Mouse (Mus musculus) hindbrain, postnatal 0 days (tissue): ENCODE results near the gene Tmem216. TPM values are rescaled to one million over a fixed set of nuclear protein-coding genes. Genes with fewer than 3 reads are reported as not detected.
A peak's percentile ranks its signal among the peaks of the same experiment; 100 is the strongest.

Experiments
- ATAC-seq: fragments of 200-750 bp; cut with Nextera tagmentation; 2 replicates; pipeline ENCODE4 v1.8.0; 2017; ENCODE audit warnings: mild to moderate bottlenecking, moderate TSS enrichment, moderate library complexity
- DNase-seq: peaks from one replicate; pipeline ENCODE4 v3.0.0-alpha.2; 2015; ENCODE audit warnings: low spot score
- H3K27ac ChIP-seq: fragments of 300-500 bp; sonication (generic); 2 replicates; pipeline ENCODE4 v1.5.1; 2014; ENCODE audit warnings: mild to moderate bottlenecking
- H3K27me3 ChIP-seq: fragments of 300-500 bp; sonication (generic); 2 replicates; pipeline ENCODE4 v1.6.1; 2014; ENCODE audit warnings: low read length, mixed read lengths; ENCODE audit not compliant: insufficient read depth
- H3K36me3 ChIP-seq: fragments of 300-500 bp; sonication (generic); 2 replicates; pipeline ENCODE4 v1.6.1; 2014; ENCODE audit warnings: low read length, mixed read lengths; ENCODE audit not compliant: insufficient read depth
- H3K4me1 ChIP-seq: fragments of 300-500 bp; sonication (generic); 2 replicates; pipeline ENCODE4 v1.6.1; 2014; ENCODE audit warnings: antibody characterized with exemption, low read length, mixed read lengths; ENCODE audit not compliant: insufficient read depth
- H3K4me2 ChIP-seq: fragments of 300-500 bp; sonication (generic); 2 replicates; pipeline ENCODE4 v1.6.1; 2014; ENCODE audit warnings: low read depth, mild to moderate bottlenecking, low read length, moderate library complexity, mixed read lengths
- H3K4me3 ChIP-seq: fragments of 300-500 bp; sonication (generic); 2 replicates; pipeline ENCODE4 v1.5.1; 2014; ENCODE audit warnings: low read length
- H3K9ac ChIP-seq: fragments of 300-500 bp; sonication (generic); replicated peaks from 2 replicates; pipeline ENCODE4 v1.6.1; 2014; ENCODE audit warnings: mild to moderate bottlenecking, low read length, moderate library complexity, mixed read lengths
- H3K9me3 ChIP-seq: fragments of 300-500 bp; sonication (generic); 2 replicates; pipeline ENCODE4 v1.6.1; 2016; ENCODE audit warnings: low read length, mixed read lengths
- CTCF ChIP-seq: IDR thresholded peaks from 2 replicates; pipeline ENCODE4 v1.5.1; 2016; ENCODE audit warnings: antibody characterized with exemption, control low read depth, low read depth
- WGBS: fragments of 180-500 bp; shearing (Covaris S2); extraction: QIAGEN DNeasy Blood & Tissue Kit; methylation state at CpG from one replicate; pipeline ENCODE4 v1.1.7; 2014; 5-methylcytosine and 5-hydroxymethylcytosine counted together
- polyA plus RNA-seq: library from polyadenylated mRNA; unstranded; fragments of >200 nt; fragmentation: Nextera tagmentation; extraction: Ambion mirVana; gene quantifications from 2 replicates; pipeline ENCODE4 v1.2.1, GENCODE M21; 2015
- total RNA-seq: library from RNA; depleted of rRNA; stranded (reverse); fragments of >200 nt; gene quantifications from 2 replicates; pipeline ENCODE4 v1.2.3, GENCODE M21; 2014

Tmem216 gene
- total and polyA plus RNA-seq, 2 experiments from 2014 or later = 20.7 to 35.8 TPM

- no peak for ATAC-seq
- peak overlapping the region; percentile 22 for H3K4me3 ChIP-seq
- DNase-seq = no peak
- peak overlapping the region; percentile 52 for H3K9ac ChIP-seq
- H3K4me1 ChIP-seq = peaks cover 11% of the 10 kb centered on the region
- no peaks in the 10 kb centered on the region for H3K9me3 ChIP-seq
- TF ChIP-seq CTCF = no peak
- H3K36me3 ChIP-seq = peaks cover 15% of the 10 kb centered on the region; the same call in 1 of the 2 replicates
- peak overlapping the region; percentile 53 for H3K4me2 ChIP-seq
- WGBS = 1% methylated on average over 6 of the region's 6 CpGs
- H3K27ac ChIP-seq = peak overlapping the region; percentile 88
- no peaks in the 10 kb centered on the region for H3K27me3 ChIP-seq
These were observed 46.3 kb upstream of the Tmem216 start for GRCm38 (mm10) chr19:10602247-10602769.

- Histone ChIP-seq H3K4me1 (0 out of 2 replicates have a peak, but pooled peaks cover 4% of the 10 kb centered on the region), H3K27me3 (no peaks in the 10 kb centered on the region), H3K36me3 (peaks cover 22% of the 10 kb centered on the region; the same call in 1 of the 2 replicates), H3K9me3 (no peaks in the 10 kb centered on the region), H3K4me2 (no peak overlapping the region), H3K4me3 (no peak overlapping the region), H3K27ac (no peak overlapping the region), H3K9ac (no peak overlapping the region)
- 92% methylated on average over 2 of the region's 2 CpGs for WGBS
- DNase-seq = no peak
- ATAC-seq = no peak
- TF ChIP-seq CTCF = no peak
These were observed 43.6 kb upstream of the Tmem216 start for GRCm38 (mm10) chr19:10599648-10600047.

- Histone ChIP-seq H3K9me3 (no peaks in the 10 kb centered on the region), H3K4me3 (no peak overlapping the region), H3K4me1 (0 out of 2 replicates have a peak, but pooled peaks cover 4% of the 10 kb centered on the region), H3K4me2 (no peak overlapping the region), H3K9ac (no peak overlapping the region), H3K27ac (no peak overlapping the region), H3K36me3 (peaks cover 26% of the 10 kb centered on the region; the same call in 1 of the 2 replicates), H3K27me3 (no peaks in the 10 kb centered on the region)
- ATAC-seq = no peak
- DNase-seq = no peak
- TF ChIP-seq CTCF = peak; percentile 9; the same call in 1 of the 2 replicates
- whole genome bisulfite sequencing = 38% methylated on average over 3 of the region's 3 CpGs
These were observed 42.1 kb upstream of the Tmem216 start for GRCm38 (mm10) chr19:10598188-10598587.

- Histone ChIP-seq H3K27ac (no peak overlapping the region), H3K4me2 (no peak overlapping the region), H3K4me3 (no peak overlapping the region), H3K27me3 (no peaks in the 10 kb centered on the region), H3K36me3 (peaks cover 12% of the 10 kb centered on the region; the same call in 1 of the 2 replicates), H3K9ac (no peak overlapping the region), H3K4me1 (no peaks in the 10 kb centered on the region), H3K9me3 (no peaks in the 10 kb centered on the region)
- TF ChIP-seq CTCF = no peak
- no peak for ATAC-seq
- WGBS = 93% methylated on average over 6 of the region's 6 CpGs
- no peak for DNase-seq
These were observed 35.8 kb upstream of the Tmem216 start for GRCm38 (mm10) chr19:10591659-10592377.

- H3K36me3 ChIP-seq = peaks cover 8% of the 10 kb centered on the region; the same call in 1 of the 2 replicates
- H3K27me3 ChIP-seq = no peaks in the 10 kb centered on the region
- 81% methylated on average over 3 of the region's 3 CpGs for WGBS
- TF ChIP-seq CTCF = no peak
- ATAC-seq (no peak), DNase-seq (no peak)
- H3K4me3 ChIP-seq = no peak overlapping the region
- H3K9ac ChIP-seq = no peak overlapping the region
- no peaks in the 10 kb centered on the region for H3K4me1 ChIP-seq
- H3K4me2 ChIP-seq = no peak overlapping the region
- H3K9me3 ChIP-seq = no peaks in the 10 kb centered on the region
- no peak overlapping the region for H3K27ac ChIP-seq
These were observed 34.3 kb upstream of the Tmem216 start for GRCm38 (mm10) chr19:10590301-10590700.

- H3K4me2 ChIP-seq = no peak overlapping the region
- WGBS = 66% methylated on average over 5 of the region's 5 CpGs
- no peak overlapping the region for H3K4me3 ChIP-seq
- H3K4me1 ChIP-seq = no peaks in the 10 kb centered on the region
- no peak for ATAC-seq
- DNase-seq = no peak
- H3K27ac ChIP-seq = no peak overlapping the region
- no peak for TF ChIP-seq CTCF
- H3K9ac ChIP-seq = no peak overlapping the region
- H3K27me3 ChIP-seq = no peaks in the 10 kb centered on the region
- peaks cover 6% of the 10 kb centered on the region; the same call in 1 of the 2 replicates for H3K36me3 ChIP-seq
- no peaks in the 10 kb centered on the region for H3K9me3 ChIP-seq
These were observed 33.3 kb upstream of the Tmem216 start for GRCm38 (mm10) chr19:10589127-10589857.
